8 mouse cellular contexts compared by ENCODE assay signal in genomic region chr16:94290073-94290999, GRCm38 (mm10). TPM values are rescaled to one million over a fixed set of nuclear protein-coding genes. Genes with fewer than 3 reads are reported as not detected.
DNase-seq lines count a peak whose midpoint lies in the region; ATAC-seq and TF ChIP-seq lines count a peak whose summit lies in the region.

No protein-coding gene starts in this region.

- no peaks in the 10 kb centered on the region for H3K36me3 ChIP-seq in C2C12 (ENCODE audit: control insufficient read depth, insufficient read depth)
- H3K36me3 ChIP-seq in embryonic facial prominence, embryonic 12.5 days = no peaks in the 10 kb centered on the region
- H3K36me3 ChIP-seq in heart, embryonic 12.5 days = 0 out of 2 replicates have a peak, but pooled peaks cover 2% of the 10 kb centered on the region
- H3K36me3 ChIP-seq in kidney, embryonic 16.5 days (ENCODE audit: insufficient read depth, low read length) = no peaks in the 10 kb centered on the region
- H3K36me3 ChIP-seq in liver, embryonic 11.5 days (ENCODE audit: control insufficient read depth, insufficient read depth, low read length) = no peaks in the 10 kb centered on the region

- H3K4me3 ChIP-seq in C2C12 (ENCODE audit: insufficient read depth, poor library complexity, severe bottlenecking) = peak overlapping the region; percentile 50
- peak overlapping the region; percentile 92 for H3K4me3 ChIP-seq in embryonic facial prominence, embryonic 12.5 days
- peak overlapping the region; percentile 70 for H3K4me3 ChIP-seq in heart, embryonic 12.5 days
- peak overlapping the region; percentile 91 for H3K4me3 ChIP-seq in kidney, embryonic 16.5 days (ENCODE audit: low read length)
- peak overlapping the region; percentile 94 for H3K4me3 ChIP-seq in liver, embryonic 11.5 days (ENCODE audit: low read depth, low read length)

- whole genome bisulfite sequencing in embryonic facial prominence, embryonic 12.5 days = 6% methylated on average over 52 of the region's 52 CpGs
- WGBS in heart, embryonic 12.5 days = 6% methylated on average over 52 of the region's 52 CpGs
- 5% methylated on average over 48 of the region's 52 CpGs for WGBS in kidney, embryonic 16.5 days
- WGBS in liver, embryonic 11.5 days = 6% methylated on average over 52 of the region's 52 CpGs

- ATAC-seq in embryonic facial prominence, embryonic 12.5 days (ENCODE audit: insufficient number of reproducible peaks, insufficient read depth, low FRiP score, low TSS enrichment) = peak; percentile 89
- ATAC-seq in heart, embryonic 12.5 days (ENCODE audit: insufficient number of reproducible peaks, low FRiP score) = peak; percentile 96
- peak; percentile 98 for ATAC-seq in kidney, embryonic 16.5 days (ENCODE audit: low FRiP score, low TSS enrichment)
- peak; percentile 92 for ATAC-seq in liver, embryonic 11.5 days (replicated peaks; ENCODE audit: low FRiP score)

- H3ac ChIP-seq in C2C12 (ENCODE audit: control insufficient read depth, insufficient read length, low read depth) = peak overlapping the region; percentile 74

- peak overlapping the region; percentile 85 for H3K9ac ChIP-seq in embryonic facial prominence, embryonic 12.5 days
- peak overlapping the region; percentile 83 for H3K9ac ChIP-seq in heart, embryonic 12.5 days
- H3K9ac ChIP-seq in kidney, embryonic 16.5 days (replicated peaks; ENCODE audit: low read length) = peak overlapping the region; percentile 83
- peak overlapping the region; percentile 89 for H3K9ac ChIP-seq in liver, embryonic 11.5 days (ENCODE audit: low read depth, low read length)

- peak overlapping the region; percentile 99 for H3K4me2 ChIP-seq in embryonic facial prominence, embryonic 12.5 days (replicated peaks)
- peak overlapping the region; percentile 89 for H3K4me2 ChIP-seq in heart, embryonic 12.5 days
- peak overlapping the region; percentile 94 for H3K4me2 ChIP-seq in kidney, embryonic 16.5 days (replicated peaks; ENCODE audit: low read depth, low read length)
- peak overlapping the region; percentile 99 for H3K4me2 ChIP-seq in liver, embryonic 11.5 days

- peak; percentile 87 to 93 for DNase-seq in adrenal gland, postnatal 36 days
- peak; percentile 88 for DNase-seq in liver, embryonic 11.5 days (ENCODE audit: low spot score)
- DNase-seq in naive thymus-derived CD4-positive, alpha-beta T cell, adult 2 months (ENCODE audit: low read depth) = peak; percentile 90
- DNase-seq in spleen, postnatal 4 days (ENCODE audit: low spot score in 2 of 2) = peak; percentile 67 to 83

- H3K9me3 ChIP-seq in embryonic facial prominence, embryonic 12.5 days = no peaks in the 10 kb centered on the region
- H3K9me3 ChIP-seq in heart, embryonic 12.5 days (replicated peaks) = no peaks in the 10 kb centered on the region
- no peaks in the 10 kb centered on the region for H3K9me3 ChIP-seq in kidney, embryonic 16.5 days (ENCODE audit: low read length)
- H3K9me3 ChIP-seq in liver, embryonic 11.5 days (ENCODE audit: control insufficient read depth, low read length) = no peaks in the 10 kb centered on the region

- H3K4me1 ChIP-seq in embryonic facial prominence, embryonic 12.5 days = peaks cover 5% of the 10 kb centered on the region; the same call in 1 of the 2 replicates
- H3K4me1 ChIP-seq in heart, embryonic 12.5 days (replicated peaks) = peaks cover 8% of the 10 kb centered on the region; the same call in 1 of the 2 replicates
- H3K4me1 ChIP-seq in kidney, embryonic 16.5 days (ENCODE audit: insufficient read depth, low read length) = peaks cover 10% of the 10 kb centered on the region
- no peaks in the 10 kb centered on the region; the same call in 1 of the 2 replicates for H3K4me1 ChIP-seq in liver, embryonic 11.5 days (replicated peaks; ENCODE audit: control insufficient read depth, insufficient read depth, low read length)

- no peaks in the 10 kb centered on the region for H3K79me3 ChIP-seq in C2C12 (ENCODE audit: low read depth)

- H3K79me2 ChIP-seq in C2C12 (ENCODE audit: control insufficient read depth, insufficient read depth) = no peaks in the 10 kb centered on the region

- no peak for TF ChIP-seq CTCF in C2C12 (IDR thresholded peaks at IDR 0.05; ENCODE audit: control insufficient read depth, insufficient read depth, insufficient read length)

- peak overlapping the region; percentile 65 for H3K27ac ChIP-seq in embryonic facial prominence, embryonic 12.5 days
- H3K27ac ChIP-seq in heart, embryonic 12.5 days (ENCODE audit: poor library complexity, severe bottlenecking) = no peak overlapping the region
- H3K27ac ChIP-seq in kidney, embryonic 16.5 days (ENCODE audit: low read length) = 0 out of 2 replicates have a peak overlapping the region, but pooled peaks have one; percentile 10
- peak overlapping the region; percentile 32; the same call in 1 of the 2 replicates for H3K27ac ChIP-seq in liver, embryonic 11.5 days (ENCODE audit: low read depth, low read length)

- no peaks in the 10 kb centered on the region for H3K27me3 ChIP-seq in C2C12 (ENCODE audit: control insufficient read depth, insufficient read depth, insufficient read length)
- H3K27me3 ChIP-seq in embryonic facial prominence, embryonic 12.5 days = no peaks in the 10 kb centered on the region
- no peaks in the 10 kb centered on the region for H3K27me3 ChIP-seq in heart, embryonic 12.5 days (replicated peaks)
- H3K27me3 ChIP-seq in kidney, embryonic 16.5 days (ENCODE audit: insufficient read depth, low read length) = no peaks in the 10 kb centered on the region
- H3K27me3 ChIP-seq in liver, embryonic 11.5 days (replicated peaks; ENCODE audit: control insufficient read depth, insufficient read depth, low read length) = 0 out of 2 replicates have a peak, but pooled peaks cover 4% of the 10 kb centered on the region

TF ChIP-seq in C2C12, 6 proteins besides CTCF, POLR2A, EP300 and RAD21:
- TF ChIP-seq MYOD1 (IDR thresholded peaks at IDR 0.05; ENCODE audit: control insufficient read depth, insufficient read length, low read depth) (no peak), MYOG (IDR thresholded peaks at IDR 0.05; ENCODE audit: control insufficient read depth, extremely low read depth, insufficient read length) (no peak), MAX (IDR thresholded peaks at IDR 0.05) (no peak), USF1 (IDR thresholded peaks at IDR 0.05; ENCODE audit: low read depth) (no peak), CEBPB (IDR thresholded peaks at IDR 0.05; ENCODE audit: low read depth) (no peak), FOSL1 (IDR thresholded peaks at IDR 0.05; ENCODE audit: insufficient read depth, low read length, poor library complexity, severe bottlenecking) (no peak)

RNA-seq across cellular contexts. Expression of gene Hlcs, which starts 23.0 kb away (rescaled TPM):
- polyA plus RNA-seq in C2C12 (2012; fragmentation: generic; extraction: Trizol) = 1.7 TPM
- 10 to 100 TPM; 13.6 to 18.3 TPM for total RNA-seq in adrenal gland, postnatal 36 days (2021)
- polyA plus RNA-seq in embryonic facial prominence, embryonic 12.5 days (2016; fragmentation: Nextera tagmentation; extraction: Ambion mirVana) = 12.0 and 12.1 TPM in 2 replicates
- polyA plus RNA-seq in heart, embryonic 12.5 days (2016; fragmentation: Nextera tagmentation; extraction: Ambion mirVana) = 10.3 and 11.0 TPM in 2 replicates
- polyA plus RNA-seq in kidney, embryonic 16.5 days (2015; fragmentation: Nextera tagmentation; extraction: Ambion mirVana) = 8.9 and 10.5 TPM in 2 replicates
- 7.1 and 7.4 TPM in 2 replicates for polyA plus RNA-seq in liver, embryonic 11.5 days (2014; fragmentation: Nextera tagmentation; extraction: Ambion mirVana)

RNA-seq across cellular contexts. Expression of gene Ripply3, which starts 37.9 kb away (rescaled TPM):
- 0.22 TPM for polyA plus RNA-seq in C2C12 (2012; fragmentation: generic; extraction: Trizol)
- 1 to 10 TPM; 4.1 to 6.0 TPM for total RNA-seq in adrenal gland, postnatal 36 days (2021)
- polyA plus RNA-seq in embryonic facial prominence, embryonic 12.5 days (2016; fragmentation: Nextera tagmentation; extraction: Ambion mirVana) = 3.8 and 4.5 TPM in 2 replicates
- 4.2 and 4.3 TPM in 2 replicates for polyA plus RNA-seq in heart, embryonic 12.5 days (2016; fragmentation: Nextera tagmentation; extraction: Ambion mirVana)
- polyA plus RNA-seq in kidney, embryonic 16.5 days (2015; fragmentation: Nextera tagmentation; extraction: Ambion mirVana) = 14.2 and 17.4 TPM in 2 replicates
- 4.7 and 5.2 TPM in 2 replicates for polyA plus RNA-seq in liver, embryonic 11.5 days (2014; fragmentation: Nextera tagmentation; extraction: Ambion mirVana)
